Mouse (Mus musculus) small intestine, adult 2 months (tissue): ENCODE data around the gene Stim2. TPM values are rescaled to one million over a fixed set of nuclear protein-coding genes. Genes with fewer than 3 reads are reported as not detected.

Experiments
- H3K27ac ChIP-seq: fragments of 200-500 bp; 2 replicates; pipeline ENCODE4 v1.5.1; 2012; ENCODE audit warnings: low read depth, low read length, control low read depth, inconsistent platforms; ENCODE audit not compliant: insufficient read depth
- H3K27me3 ChIP-seq: fragments of 200-500 bp; 2 replicates; pipeline ENCODE4 v1.6.1; 2012; ENCODE audit warnings: mild to moderate bottlenecking, moderate library complexity, low read length, inconsistent platforms; ENCODE audit not compliant: control insufficient read depth, insufficient read depth
- H3K36me3 ChIP-seq: fragments of 200-500 bp; 2 replicates; pipeline ENCODE4 v1.6.1; 2012; ENCODE audit warnings: mild to moderate bottlenecking, low read length, control low read depth, inconsistent platforms; ENCODE audit not compliant: control insufficient read depth, insufficient read depth
- H3K4me1 ChIP-seq: fragments of 200-500 bp; 2 replicates; pipeline ENCODE4 v1.6.1; 2012; ENCODE audit warnings: low read length, inconsistent platforms, mixed read lengths; ENCODE audit not compliant: control insufficient read depth, insufficient read depth, insufficient read length
- H3K4me3 ChIP-seq: fragments of 200-500 bp; 2 replicates; pipeline ENCODE4 v1.5.1; 2012; ENCODE audit warnings: low read depth, mild to moderate bottlenecking, control low read depth, inconsistent platforms, low read length, moderate library complexity
- CTCF ChIP-seq: fragments of 200-500 bp; IDR thresholded peaks from 2 replicates; pipeline ENCODE4 v1.5.1; 2012; ENCODE audit warnings: low read depth, mild to moderate bottlenecking, control low read depth, inconsistent platforms, low read length, moderate library complexity, mixed read lengths; ENCODE audit not compliant: insufficient replicate concordance, insufficient read length; ENCODE audit errors: extremely low read depth
- POLR2A ChIP-seq: fragments of 200-500 bp; IDR thresholded peaks from 2 replicates; pipeline ENCODE4 v1.6.1; 2012; ENCODE audit warnings: low read depth, mild to moderate bottlenecking, control low read depth, inconsistent platforms, low read length, moderate library complexity
- WGBS: fragments of 180-500 bp; shearing (Covaris S2); methylation state at CpG from one replicate; pipeline ENCODE4 v1.1.7; 2018; 5-methylcytosine and 5-hydroxymethylcytosine counted together
- polyA plus RNA-seq: library from polyadenylated mRNA; depleted of rRNA; stranded (reverse); fragments of >200 nt; gene quantifications from 2 replicates; pipeline ENCODE4 v1.2.3, GENCODE M21; 2012

Gene Stim2
- polyA plus RNA-seq, 1 experiment, result 18.7 TPM

- Histone ChIP-seq H3K27me3 (no peaks in the 10 kb centered on the region), H3K4me3 (no peak overlapping the region), H3K36me3 (no peaks in the 10 kb centered on the region), H3K4me1 (peaks cover 8% of the 10 kb centered on the region; the same call in 1 of the 2 replicates), H3K27ac (0 out of 2 replicates have a peak overlapping the region, but pooled peaks have one; percentile 27)
- TF ChIP-seq CTCF (no peak), POLR2A (no peak)
- 69% methylated on average over 4 of the region's 4 CpGs for WGBS
These were observed 21.2 kb downstream of the Stim2 start for GRCm38 (mm10) chr5:54019546-54019945.

GRCm38 (mm10) chr5:54024610-54025009 lies 26.3 kb downstream of the Stim2 start:
- no peak overlapping the region for H3K4me3 ChIP-seq
- H3K4me1 ChIP-seq, result peaks cover under 1% of the 10 kb centered on the region; the same call in 1 of the 2 replicates
- no peaks in the 10 kb centered on the region for H3K27me3 ChIP-seq
- WGBS, result 59% methylated on average over 3 of the region's 3 CpGs
- TF ChIP-seq POLR2A, result no peak
- no peak for TF ChIP-seq CTCF
- no peak overlapping the region for H3K27ac ChIP-seq
- no peaks in the 10 kb centered on the region for H3K36me3 ChIP-seq

DNA sequence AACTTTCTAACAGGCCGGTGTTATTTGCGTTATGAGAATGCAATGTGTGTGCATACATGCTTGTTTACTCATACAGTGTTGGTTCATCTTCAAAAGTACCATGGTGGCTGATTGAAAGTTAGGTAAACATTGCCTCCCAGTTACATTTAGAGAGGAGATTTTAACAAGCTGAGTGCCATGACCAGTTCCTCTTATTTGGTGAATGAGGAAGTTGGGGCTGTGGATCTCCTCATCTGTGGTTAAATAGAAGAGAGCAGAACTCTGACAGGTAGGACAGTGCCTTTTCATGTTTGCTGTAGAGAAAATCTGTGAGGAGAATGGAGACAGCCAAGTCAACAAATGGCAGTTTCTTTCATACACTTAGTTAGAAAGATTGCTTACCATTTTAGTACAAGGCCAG lies 27.3 kb downstream of the Stim2 start:
- Histone ChIP-seq H3K4me1 (no peaks in the 10 kb centered on the region), H3K36me3 (no peaks in the 10 kb centered on the region), H3K4me3 (no peak overlapping the region), H3K27me3 (no peaks in the 10 kb centered on the region), H3K27ac (no peak overlapping the region)
- no peak for TF ChIP-seq CTCF
- TF ChIP-seq POLR2A, result no peak
- 83% methylated on average over 2 of the region's 2 CpGs for WGBS

DNA sequence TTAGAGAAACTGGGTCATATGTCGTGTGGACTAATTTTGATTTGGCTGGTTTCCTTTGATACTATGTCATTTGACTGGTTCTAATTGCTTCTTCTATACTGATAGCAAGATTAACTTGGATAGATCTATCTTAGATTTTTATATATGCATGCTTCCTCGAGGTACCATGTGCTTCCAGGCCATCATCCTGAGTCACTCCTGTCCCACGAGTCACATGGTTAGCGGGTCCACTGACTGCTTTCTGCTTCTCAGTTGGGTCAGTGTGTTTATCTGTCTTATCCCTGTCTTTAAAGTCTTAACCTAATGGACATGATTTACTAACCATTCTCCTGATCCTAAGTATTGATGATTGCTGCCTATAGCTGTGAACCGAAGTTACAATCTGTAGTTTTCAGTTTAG lies 34.9 kb downstream of the Stim2 start:
- TF ChIP-seq POLR2A, result no peak
- no peak for TF ChIP-seq CTCF
- Histone ChIP-seq H3K4me1 (peaks cover 8% of the 10 kb centered on the region; the same call in 1 of the 2 replicates), H3K4me3 (no peak overlapping the region), H3K27me3 (no peaks in the 10 kb centered on the region), H3K27ac (no peak overlapping the region), H3K36me3 (no peaks in the 10 kb centered on the region)
- 78% methylated on average over 5 of the region's 5 CpGs for WGBS

DNA sequence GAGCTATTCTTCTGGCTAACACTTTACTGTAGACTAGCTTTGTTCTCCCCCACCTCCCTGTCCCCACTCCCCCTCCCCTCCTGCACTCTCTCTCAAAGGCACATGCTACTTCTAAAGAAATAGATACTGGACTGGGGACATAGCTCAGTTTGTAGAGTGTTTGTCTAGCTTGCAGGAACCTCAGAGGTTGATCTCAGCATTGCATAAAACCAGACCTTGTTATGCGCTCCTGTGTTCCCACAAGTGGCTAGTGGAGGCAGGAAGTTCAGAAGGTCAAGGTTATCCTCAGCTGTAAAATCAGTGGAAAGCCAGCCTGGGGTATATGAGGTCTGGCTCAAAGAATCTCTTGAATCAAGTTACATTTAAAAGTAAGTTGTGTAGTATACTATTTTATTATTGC lies 36.4 kb downstream of the Stim2 start:
- 40% methylated on average over 1 of the region's 1 CpGs for WGBS
- no peak overlapping the region for H3K4me3 ChIP-seq
- TF ChIP-seq POLR2A (no peak), CTCF (no peak)

GRCm38 (mm10) chr5:54038615-54039014 lies 40.3 kb downstream of the Stim2 start:
- TF ChIP-seq POLR2A, result no peak
- TF ChIP-seq CTCF, result no peak
- Histone ChIP-seq H3K36me3 (no peaks in the 10 kb centered on the region), H3K27me3 (no peaks in the 10 kb centered on the region), H3K4me3 (no peak overlapping the region), H3K27ac (no peak overlapping the region), H3K4me1 (peaks cover 13% of the 10 kb centered on the region)
- 79% methylated on average over 4 of the region's 4 CpGs for WGBS

More for the DNA sequence above, 36.4 kb downstream of the Stim2 start:
- no peaks in the 10 kb centered on the region for H3K36me3 ChIP-seq
- H3K4me1 ChIP-seq, result peaks cover 8% of the 10 kb centered on the region; the same call in 1 of the 2 replicates
- H3K27me3 ChIP-seq, result no peaks in the 10 kb centered on the region
- H3K27ac ChIP-seq, result no peak overlapping the region

- Histone ChIP-seq H3K4me1 (peaks cover 10% of the 10 kb centered on the region), H3K27ac (no peak overlapping the region), H3K27me3 (no peaks in the 10 kb centered on the region), H3K36me3 (no peaks in the 10 kb centered on the region), H3K4me3 (no peak overlapping the region)
- no peak for TF ChIP-seq POLR2A
- no peak for TF ChIP-seq CTCF
- 80% methylated on average over 8 of the region's 8 CpGs for WGBS
These were observed 42.2 kb downstream of the Stim2 start for GRCm38 (mm10) chr5:54040527-54040926.

- H3K27ac ChIP-seq, result no peak overlapping the region
- H3K4me3 ChIP-seq, result no peak overlapping the region
- TF ChIP-seq CTCF (no peak), POLR2A (no peak)
- no peaks in the 10 kb centered on the region for H3K36me3 ChIP-seq
- no peaks in the 10 kb centered on the region for H3K27me3 ChIP-seq
- peaks cover 13% of the 10 kb centered on the region for H3K4me1 ChIP-seq
- WGBS, result 95% methylated on average over 7 of the region's 7 CpGs
These were observed 43.7 kb downstream of the Stim2 start for GRCm38 (mm10) chr5:54042013-54042412.
